Mouse (Mus musculus) intestine, embryonic 15.5 days (tissue): Measurements from ENCODE around the gene Atp10a. TPM values are rescaled to one million over a fixed set of nuclear protein-coding genes. Genes with fewer than 3 reads are reported as not detected.

Source experiments
- ATAC-seq: fragments of 200-750 bp; cut with Nextera tagmentation; 2 replicates; pipeline ENCODE4 v1.8.0; 2017; ENCODE audit warnings: moderate TSS enrichment, moderate library complexity
- H3K27ac ChIP-seq: fragments of 300-500 bp; sonication (generic); 2 replicates; pipeline ENCODE4 v1.5.1; 2015; ENCODE audit warnings: mild to moderate bottlenecking, inconsistent platforms
- H3K27me3 ChIP-seq: fragments of 300-500 bp; sonication (generic); replicated peaks from 2 replicates; pipeline ENCODE4 v1.6.1; 2015; ENCODE audit warnings: inconsistent platforms
- H3K36me3 ChIP-seq: fragments of 300-500 bp; sonication (generic); 2 replicates; pipeline ENCODE4 v1.6.1; 2015; ENCODE audit warnings: inconsistent platforms
- H3K4me1 ChIP-seq: fragments of 300-500 bp; sonication (generic); replicated peaks from 2 replicates; pipeline ENCODE4 v1.6.1; 2015; ENCODE audit warnings: inconsistent platforms
- H3K4me2 ChIP-seq: fragments of 300-500 bp; sonication (generic); replicated peaks from 2 replicates; pipeline ENCODE4 v1.6.1; 2015; ENCODE audit warnings: mild to moderate bottlenecking, inconsistent platforms
- H3K4me3 ChIP-seq: fragments of 300-500 bp; sonication (generic); replicated peaks from 2 replicates; pipeline ENCODE4 v1.5.1; 2015; ENCODE audit warnings: inconsistent platforms
- H3K9ac ChIP-seq: fragments of 300-500 bp; sonication (generic); 2 replicates; pipeline ENCODE4 v1.6.1; 2015; ENCODE audit warnings: inconsistent platforms
- H3K9me3 ChIP-seq: fragments of 300-500 bp; sonication (generic); 2 replicates; pipeline ENCODE4 v1.6.1; 2016; ENCODE audit warnings: inconsistent platforms
- WGBS: fragments of 180-500 bp; shearing (Covaris S2); methylation state at CpG from one replicate; pipeline ENCODE4 v1.1.7; 2015; 5-methylcytosine and 5-hydroxymethylcytosine counted together
- polyA plus RNA-seq: library from polyadenylated mRNA; unstranded; fragments of >200 nt; fragmentation: Nextera tagmentation; extraction: Ambion mirVana; gene quantifications from 2 replicates; pipeline ENCODE4 v1.2.1, GENCODE M21; 2015

Gene Atp10a
- polyA plus RNA-seq, 1 experiment from 2014 or later, result 2.9 TPM

GRCm38 (mm10) chr7:58660046-58660445 is 4.1 kb downstream of the Atp10a start:
- H3K4me3 ChIP-seq, result no peak overlapping the region
- H3K36me3 ChIP-seq, result no peaks in the 10 kb centered on the region
- no peak overlapping the region for H3K27ac ChIP-seq
- ATAC-seq, result no peak
- H3K4me2 ChIP-seq, result peak overlapping the region; percentile 95; the same call in 1 of the 2 replicates
- no peak overlapping the region for H3K9ac ChIP-seq
- H3K4me1 ChIP-seq, result 0 out of 2 replicates have a peak, but pooled peaks cover 4% of the 10 kb centered on the region
- no peaks in the 10 kb centered on the region for H3K9me3 ChIP-seq
- no peaks in the 10 kb centered on the region for H3K27me3 ChIP-seq

- Histone ChIP-seq H3K4me1 (0 out of 2 replicates have a peak, but pooled peaks cover 4% of the 10 kb centered on the region), H3K4me2 (no peak overlapping the region), H3K9me3 (no peaks in the 10 kb centered on the region), H3K27ac (no peak overlapping the region), H3K27me3 (no peaks in the 10 kb centered on the region), H3K36me3 (no peaks in the 10 kb centered on the region), H3K4me3 (no peak overlapping the region), H3K9ac (no peak overlapping the region)
- 94% methylated on average over 5 of the region's 5 CpGs for WGBS
- no peak for ATAC-seq
Observed at GRCm38 (mm10) chr7:58660665-58661064, 4.7 kb downstream of the Atp10a start.

- WGBS, result 87% methylated on average over 7 of the region's 7 CpGs
Observed at GRCm38 (mm10) chr7:58661076-58661475, 5.1 kb downstream of the Atp10a start.

GRCm38 (mm10) chr7:58668617-58669016 is 12.7 kb downstream of the Atp10a start:
- Histone ChIP-seq H3K27ac (no peak overlapping the region), H3K27me3 (no peaks in the 10 kb centered on the region), H3K4me3 (no peak overlapping the region), H3K9ac (no peak overlapping the region), H3K36me3 (no peaks in the 10 kb centered on the region), H3K4me2 (no peak overlapping the region), H3K9me3 (no peaks in the 10 kb centered on the region), H3K4me1 (no peaks in the 10 kb centered on the region)
- 71% methylated on average over 1 of the region's 1 CpGs for WGBS
- no peak for ATAC-seq

More at GRCm38 (mm10) chr7:58661076-58661475, 5.1 kb downstream of the Atp10a start:
- no peak overlapping the region for H3K4me2 ChIP-seq
- H3K27ac ChIP-seq, result no peak overlapping the region
- H3K4me1 ChIP-seq, result 0 out of 2 replicates have a peak, but pooled peaks cover 4% of the 10 kb centered on the region
- no peak for ATAC-seq
- H3K9ac ChIP-seq, result no peak overlapping the region
- H3K4me3 ChIP-seq, result no peak overlapping the region
- H3K9me3 ChIP-seq, result no peaks in the 10 kb centered on the region
- H3K27me3 ChIP-seq, result no peaks in the 10 kb centered on the region
- no peaks in the 10 kb centered on the region for H3K36me3 ChIP-seq

GRCm38 (mm10) chr7:58676075-58676474 is 20.1 kb downstream of the Atp10a start:
- no peaks in the 10 kb centered on the region for H3K36me3 ChIP-seq
- H3K4me2 ChIP-seq, result no peak overlapping the region
- H3K4me1 ChIP-seq, result no peaks in the 10 kb centered on the region
- H3K27me3 ChIP-seq, result no peaks in the 10 kb centered on the region
- no peaks in the 10 kb centered on the region for H3K9me3 ChIP-seq
- WGBS, result 66% methylated on average over 3 of the region's 3 CpGs
- no peak for ATAC-seq
- H3K4me3 ChIP-seq, result no peak overlapping the region
- H3K27ac ChIP-seq, result no peak overlapping the region
- no peak overlapping the region for H3K9ac ChIP-seq

- H3K27me3 ChIP-seq, result no peaks in the 10 kb centered on the region
- no peak overlapping the region for H3K9ac ChIP-seq
- no peaks in the 10 kb centered on the region for H3K9me3 ChIP-seq
- no peaks in the 10 kb centered on the region for H3K36me3 ChIP-seq
- WGBS, result 51% methylated on average over 5 of the region's 5 CpGs
- no peak overlapping the region for H3K4me2 ChIP-seq
- no peak overlapping the region for H3K27ac ChIP-seq
- H3K4me3 ChIP-seq, result no peak overlapping the region
- no peaks in the 10 kb centered on the region for H3K4me1 ChIP-seq
- ATAC-seq, result no peak
Observed at GRCm38 (mm10) chr7:58677111-58677805, 21.3 kb downstream of the Atp10a start.

GRCm38 (mm10) chr7:58685967-58686366 is 30.0 kb downstream of the Atp10a start:
- no peak overlapping the region for H3K4me3 ChIP-seq
- H3K9ac ChIP-seq, result no peak overlapping the region
- 58% methylated on average over 1 of the region's 1 CpGs for WGBS
- no peak overlapping the region for H3K27ac ChIP-seq
- ATAC-seq, result no peak
- H3K36me3 ChIP-seq, result no peaks in the 10 kb centered on the region
- H3K27me3 ChIP-seq, result no peaks in the 10 kb centered on the region
- H3K4me1 ChIP-seq, result 0 out of 2 replicates have a peak, but pooled peaks cover 2% of the 10 kb centered on the region
- no peak overlapping the region for H3K4me2 ChIP-seq
- H3K9me3 ChIP-seq, result no peaks in the 10 kb centered on the region

GRCm38 (mm10) chr7:58686573-58686972 is 30.6 kb downstream of the Atp10a start:
- H3K4me1 ChIP-seq, result 0 out of 2 replicates have a peak, but pooled peaks cover 2% of the 10 kb centered on the region
- no peak overlapping the region for H3K4me2 ChIP-seq
- H3K36me3 ChIP-seq, result no peaks in the 10 kb centered on the region
- H3K27ac ChIP-seq, result no peak overlapping the region
- H3K4me3 ChIP-seq, result no peak overlapping the region
- ATAC-seq, result no peak
- H3K27me3 ChIP-seq, result no peaks in the 10 kb centered on the region
- H3K9ac ChIP-seq, result no peak overlapping the region
- no peaks in the 10 kb centered on the region for H3K9me3 ChIP-seq
- 60% methylated on average over 5 of the region's 5 CpGs for WGBS

GRCm38 (mm10) chr7:58686997-58687396 is 31.0 kb downstream of the Atp10a start:
- no peak for ATAC-seq
- Histone ChIP-seq H3K9me3 (no peaks in the 10 kb centered on the region), H3K4me3 (no peak overlapping the region), H3K27ac (no peak overlapping the region), H3K4me2 (no peak overlapping the region), H3K36me3 (no peaks in the 10 kb centered on the region), H3K9ac (no peak overlapping the region), H3K4me1 (0 out of 2 replicates have a peak, but pooled peaks cover 2% of the 10 kb centered on the region), H3K27me3 (no peaks in the 10 kb centered on the region)
- 90% methylated on average over 2 of the region's 2 CpGs for WGBS

- H3K4me3 ChIP-seq, result no peak overlapping the region
- H3K4me2 ChIP-seq, result no peak overlapping the region
- ATAC-seq, result no peak
- H3K27me3 ChIP-seq, result no peaks in the 10 kb centered on the region
- no peaks in the 10 kb centered on the region for H3K9me3 ChIP-seq
- WGBS, result 67% methylated on average over 6 of the region's 6 CpGs
- no peak overlapping the region for H3K9ac ChIP-seq
- H3K4me1 ChIP-seq, result peaks cover 8% of the 10 kb centered on the region
- H3K27ac ChIP-seq, result no peak overlapping the region
- no peaks in the 10 kb centered on the region for H3K36me3 ChIP-seq
Observed at GRCm38 (mm10) chr7:58690069-58690923, 34.3 kb downstream of the Atp10a start.

- Histone ChIP-seq H3K9me3 (no peaks in the 10 kb centered on the region), H3K9ac (no peak overlapping the region), H3K27me3 (no peaks in the 10 kb centered on the region), H3K4me1 (peaks cover 8% of the 10 kb centered on the region), H3K36me3 (no peaks in the 10 kb centered on the region), H3K27ac (no peak overlapping the region), H3K4me3 (no peak overlapping the region), H3K4me2 (no peak overlapping the region)
- ATAC-seq, result no peak
- WGBS, result 62% methylated on average over 6 of the region's 6 CpGs
Observed at GRCm38 (mm10) chr7:58690997-58691596, 35.1 kb downstream of the Atp10a start.

GRCm38 (mm10) chr7:58692704-58693103 is 36.7 kb downstream of the Atp10a start:
- no peak for ATAC-seq
- WGBS, result 72% methylated on average over 2 of the region's 2 CpGs
- no peaks in the 10 kb centered on the region for H3K27me3 ChIP-seq

More at GRCm38 (mm10) chr7:58692704-58693103, 36.7 kb downstream of the Atp10a start:
- Histone ChIP-seq H3K9me3 (no peaks in the 10 kb centered on the region), H3K4me2 (no peak overlapping the region), H3K4me3 (no peak overlapping the region), H3K27ac (peak overlapping the region; percentile 51), H3K9ac (no peak overlapping the region), H3K36me3 (no peaks in the 10 kb centered on the region), H3K4me1 (peaks cover 8% of the 10 kb centered on the region)
